Mouse (Mus musculus) liver, postnatal 0 days (tissue): ENCODE data around the gene Tbc1d8. TPM values are rescaled to one million over a fixed set of nuclear protein-coding genes. Genes with fewer than 3 reads are reported as not detected.
A peak's percentile ranks its signal among the peaks of the same experiment; 100 is the strongest.

ENCODE experiments used
- ATAC-seq: fragments of 200-750 bp; cut with Nextera tagmentation; 2 replicates; pipeline ENCODE4 v1.8.0; 2017; ENCODE audit warnings: mild to moderate bottlenecking, moderate library complexity
- DNase-seq: peaks from one replicate; pipeline ENCODE4 v3.0.0-alpha.2; 2016
- H3K27ac ChIP-seq: fragments of 300-500 bp; sonication (generic); 2 replicates; pipeline ENCODE4 v1.5.1; 2014; ENCODE audit warnings: antibody characterized with exemption, moderate library complexity, mild to moderate bottlenecking, low read depth
- H3K27me3 ChIP-seq: fragments of 300-500 bp; sonication (generic); 2 replicates; pipeline ENCODE4 v1.6.1; 2014; ENCODE audit warnings: low read length, control low read depth, mixed read lengths; ENCODE audit not compliant: insufficient read depth
- H3K36me3 ChIP-seq: fragments of 300-500 bp; sonication (generic); replicated peaks from 2 replicates; pipeline ENCODE4 v1.6.1; 2014; ENCODE audit warnings: mild to moderate bottlenecking, control low read depth, low read length, moderate library complexity, mixed read lengths; ENCODE audit not compliant: insufficient read depth
- H3K4me1 ChIP-seq: fragments of 300-500 bp; sonication (generic); 2 replicates; pipeline ENCODE4 v1.6.1; 2014; ENCODE audit warnings: antibody characterized with exemption, mild to moderate bottlenecking, control low read depth; ENCODE audit not compliant: insufficient read depth
- H3K4me2 ChIP-seq: fragments of 300-500 bp; sonication (generic); 2 replicates; pipeline ENCODE4 v1.6.1; 2014; ENCODE audit warnings: low read depth, mild to moderate bottlenecking, low read length, moderate library complexity, mixed read lengths
- H3K4me3 ChIP-seq: fragments of 300-500 bp; sonication (generic); 2 replicates; pipeline ENCODE4 v1.5.1; 2014; ENCODE audit warnings: low read depth, low read length
- H3K9ac ChIP-seq: fragments of 300-500 bp; sonication (generic); replicated peaks from 2 replicates; pipeline ENCODE4 v1.6.1; 2014; ENCODE audit warnings: mild to moderate bottlenecking, moderate library complexity
- H3K9me3 ChIP-seq: fragments of 300-500 bp; sonication (generic); 2 replicates; pipeline ENCODE4 v1.6.1; 2016; ENCODE audit warnings: mild to moderate bottlenecking, control low read depth, low read length, mixed read lengths
- CTCF ChIP-seq: sonication (generic); IDR thresholded peaks from 2 replicates; pipeline ENCODE4 v1.5.1; 2016; ENCODE audit warnings: antibody characterized with exemption, low read depth
- EP300 ChIP-seq: IDR thresholded peaks from 2 replicates; pipeline ENCODE4 v1.6.1; 2016; ENCODE audit warnings: antibody characterized with exemption, low read depth, mild to moderate bottlenecking
- WGBS: fragments of 180-500 bp; shearing (Covaris S2); extraction: QIAGEN DNeasy Blood & Tissue Kit; methylation state at CpG from one replicate; pipeline ENCODE4 v1.1.7; 2014; ENCODE audit not compliant: insufficient replicate concordance; 5-methylcytosine and 5-hydroxymethylcytosine counted together
- polyA plus RNA-seq: library from polyadenylated mRNA; unstranded; fragments of >200 nt; fragmentation: Nextera tagmentation; extraction: Ambion mirVana; gene quantifications from 2 replicates; pipeline ENCODE4 v1.2.1, GENCODE M21; 2015

Gene Tbc1d8
- polyA plus RNA-seq, 1 experiment from 2014 or later, result 8.8 TPM

DNA sequence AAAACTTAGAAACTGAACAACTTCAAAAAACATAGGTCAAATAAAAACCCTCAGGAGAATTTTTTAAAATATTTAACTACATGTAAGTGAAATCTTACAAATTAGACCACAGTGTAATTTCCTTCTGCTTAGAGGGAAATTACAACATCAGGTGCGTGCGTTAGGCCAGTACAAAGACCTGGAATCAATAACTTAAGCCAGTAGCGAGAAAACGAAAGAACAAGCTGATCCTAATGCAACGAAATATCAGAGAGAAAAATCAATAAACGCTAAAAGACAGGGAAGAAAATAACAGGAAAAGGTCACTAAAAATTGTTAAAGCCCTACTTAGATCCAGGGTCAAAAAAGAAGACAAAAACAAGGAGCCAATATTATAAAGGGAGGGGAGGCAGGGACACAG, 44.3 kb downstream of the Tbc1d8 start:
- TF ChIP-seq EP300, result peak; percentile 86
- TF ChIP-seq CTCF, result no peak
- 52% methylated on average over 6 of the region's 6 CpGs for WGBS
- H3K9me3 ChIP-seq, result no peaks in the 10 kb centered on the region

DNA sequence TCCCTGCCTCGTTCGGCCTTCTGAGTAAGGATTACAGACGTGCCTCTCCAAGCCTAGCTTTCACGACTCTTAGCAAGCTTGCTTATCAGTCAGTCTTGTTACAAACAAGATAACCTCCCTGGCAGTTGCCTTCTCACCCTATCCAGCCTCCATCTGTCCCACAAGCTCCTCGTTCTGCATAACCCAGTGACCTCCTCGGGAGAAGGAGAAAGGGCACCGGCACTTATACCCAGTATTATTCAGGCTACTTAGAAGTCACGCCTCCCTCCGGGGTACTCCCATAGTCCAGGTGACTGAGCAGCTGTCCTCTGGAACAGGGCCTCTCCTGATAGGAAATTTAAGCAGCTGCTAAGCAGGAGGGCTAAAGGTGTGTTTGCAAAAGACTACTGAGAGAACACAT, 48.5 kb downstream of the Tbc1d8 start:
- Histone ChIP-seq H3K4me3 (no peak overlapping the region), H3K27me3 (no peaks in the 10 kb centered on the region), H3K36me3 (0 out of 2 replicates have a peak, but pooled peaks cover 11% of the 10 kb centered on the region), H3K9ac (0 out of 2 replicates have a peak overlapping the region, but pooled peaks have one; percentile 26), H3K4me2 (peak overlapping the region; percentile 36), H3K27ac (peak overlapping the region; percentile 30), H3K4me1 (peaks cover 42% of the 10 kb centered on the region), H3K9me3 (no peaks in the 10 kb centered on the region)
- no peak for TF ChIP-seq CTCF
- peak; percentile 86 for TF ChIP-seq EP300
- 32% methylated on average over 9 of the region's 9 CpGs for WGBS
- ATAC-seq, result no peak
- DNase-seq, result no peak

More for the DNA sequence above, 44.3 kb downstream of the Tbc1d8 start:
- Histone ChIP-seq H3K36me3 (0 out of 2 replicates have a peak, but pooled peaks cover 2% of the 10 kb centered on the region), H3K27me3 (no peaks in the 10 kb centered on the region), H3K9ac (peak overlapping the region; percentile 50), H3K4me2 (peak overlapping the region; percentile 55), H3K4me3 (no peak overlapping the region), H3K4me1 (peaks cover 42% of the 10 kb centered on the region), H3K27ac (peak overlapping the region; percentile 97)
- no peak for DNase-seq
- peak; percentile 79 for ATAC-seq

DNA sequence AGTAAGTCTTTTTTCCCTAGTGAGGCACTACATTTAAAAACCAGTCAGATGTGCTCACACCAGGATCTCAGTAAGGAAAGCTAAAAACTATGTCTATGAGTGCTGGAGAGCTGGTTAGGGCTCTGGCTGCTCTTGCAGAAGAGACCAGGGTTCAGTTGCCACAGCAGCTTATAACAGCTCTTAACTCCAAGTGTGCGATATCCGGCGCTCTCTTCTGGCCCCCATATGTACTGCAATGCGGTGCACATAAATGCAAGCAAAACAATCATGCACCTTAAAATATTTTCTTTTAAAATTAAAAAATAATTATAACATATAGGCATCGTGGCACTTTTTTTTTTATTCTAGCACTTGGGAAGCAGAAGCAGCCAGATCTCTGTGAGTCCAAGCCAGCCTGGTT, 49.5 kb downstream of the Tbc1d8 start:
- Histone ChIP-seq H3K27me3 (no peaks in the 10 kb centered on the region), H3K9ac (no peak overlapping the region), H3K36me3 (peaks cover 19% of the 10 kb centered on the region; the same call in 1 of the 2 replicates), H3K4me3 (no peak overlapping the region), H3K4me2 (no peak overlapping the region), H3K4me1 (peaks cover 44% of the 10 kb centered on the region), H3K9me3 (no peaks in the 10 kb centered on the region), H3K27ac (no peak overlapping the region)
- TF ChIP-seq CTCF, result peak; percentile 20; the same call in 1 of the 2 replicates
- TF ChIP-seq EP300, result no peak
- no peak for ATAC-seq
- WGBS, result 91% methylated on average over 5 of the region's 5 CpGs
- DNase-seq, result no peak

- Histone ChIP-seq H3K4me3 (no peak overlapping the region), H3K4me1 (peaks cover 37% of the 10 kb centered on the region), H3K9ac (no peak overlapping the region; the same call in 1 of the 2 replicates), H3K4me2 (no peak overlapping the region), H3K27me3 (no peaks in the 10 kb centered on the region), H3K27ac (peak overlapping the region; percentile 62; the same call in 1 of the 2 replicates), H3K9me3 (no peaks in the 10 kb centered on the region), H3K36me3 (peaks cover 20% of the 10 kb centered on the region; the same call in 1 of the 2 replicates)
- no peak for ATAC-seq
- TF ChIP-seq EP300 (no peak), CTCF (no peak)
- DNase-seq, result no peak
- 51% methylated on average over 4 of the region's 4 CpGs for WGBS
These were observed 50.3 kb downstream of the Tbc1d8 start for GRCm38 (mm10) chr1:39428280-39428679.

DNA sequence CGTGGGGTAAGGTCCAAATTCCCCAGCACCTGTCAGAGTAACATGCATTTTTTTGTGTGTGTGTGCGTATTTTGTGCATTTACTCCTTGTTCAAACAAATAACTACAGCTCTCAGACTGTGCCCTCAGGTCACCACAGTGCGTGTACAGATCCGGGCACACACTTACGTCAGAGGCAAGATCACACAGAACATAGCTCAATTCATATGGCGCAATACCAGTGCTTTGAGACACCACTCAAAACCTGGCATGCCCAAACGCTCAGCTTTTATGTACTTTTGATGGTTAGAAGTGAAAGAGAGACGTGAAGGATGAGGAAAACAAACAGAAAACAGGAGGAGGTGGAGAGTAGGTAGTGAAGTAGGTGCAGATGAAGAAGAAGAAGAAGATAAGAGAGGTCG, 53.1 kb downstream of the Tbc1d8 start:
- Histone ChIP-seq H3K9me3 (no peaks in the 10 kb centered on the region), H3K4me2 (no peak overlapping the region), H3K27ac (peak overlapping the region; percentile 88), H3K27me3 (no peaks in the 10 kb centered on the region), H3K4me3 (no peak overlapping the region), H3K9ac (no peak overlapping the region), H3K4me1 (peaks cover 33% of the 10 kb centered on the region), H3K36me3 (peaks cover 39% of the 10 kb centered on the region)
- ATAC-seq, result peak; percentile 97
- TF ChIP-seq EP300 (peak; percentile 70), CTCF (no peak)
- WGBS, result 59% methylated on average over 9 of the region's 9 CpGs
- DNase-seq, result peak; percentile 60

DNA sequence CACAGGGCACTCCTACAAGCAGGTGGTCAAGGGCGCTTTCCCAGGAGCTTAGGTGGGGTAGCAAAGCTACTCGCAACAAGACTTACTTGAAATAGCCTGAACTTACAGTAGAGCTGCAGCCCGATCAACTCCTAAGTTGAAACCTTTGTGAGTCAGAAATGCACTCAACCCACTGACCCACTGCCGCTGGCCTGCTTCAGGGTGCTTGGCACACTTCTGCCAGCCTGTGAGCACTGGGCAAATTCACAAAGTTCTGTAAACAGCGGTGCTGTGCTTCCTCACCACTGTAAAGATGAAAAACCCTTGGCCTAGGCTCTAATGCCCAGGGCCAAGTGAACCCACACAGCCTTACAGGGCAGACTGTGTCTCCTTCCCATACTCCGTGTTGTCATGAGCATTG, 57.6 kb downstream of the Tbc1d8 start:
- peaks cover 8% of the 10 kb centered on the region for H3K4me1 ChIP-seq
- no peak for DNase-seq
- no peak overlapping the region for H3K27ac ChIP-seq
- TF ChIP-seq EP300 (no peak), CTCF (no peak)
- 87% methylated on average over 6 of the region's 6 CpGs for WGBS
- H3K27me3 ChIP-seq, result no peaks in the 10 kb centered on the region
- H3K9me3 ChIP-seq, result no peaks in the 10 kb centered on the region
- H3K4me3 ChIP-seq, result no peak overlapping the region
- no peak for ATAC-seq
- H3K4me2 ChIP-seq, result no peak overlapping the region
- no peak overlapping the region for H3K9ac ChIP-seq
- peaks cover 36% of the 10 kb centered on the region for H3K36me3 ChIP-seq

GRCm38 (mm10) chr1:39418852-39419251, 59.7 kb downstream of the Tbc1d8 start:
- Histone ChIP-seq H3K4me3 (no peak overlapping the region), H3K4me2 (no peak overlapping the region), H3K9ac (no peak overlapping the region), H3K27ac (no peak overlapping the region), H3K4me1 (0 out of 2 replicates have a peak, but pooled peaks cover 2% of the 10 kb centered on the region), H3K27me3 (no peaks in the 10 kb centered on the region), H3K9me3 (no peaks in the 10 kb centered on the region), H3K36me3 (peaks cover 23% of the 10 kb centered on the region)
- WGBS, result 78% methylated on average over 9 of the region's 9 CpGs
- no peak for TF ChIP-seq EP300
- TF ChIP-seq CTCF, result no peak
- no peak for DNase-seq
- ATAC-seq, result no peak
